Mouse (Mus musculus): Measurements from ENCODE around the gene Zfp704. TPM values are rescaled to one million over a fixed set of nuclear protein-coding genes. Genes with fewer than 3 reads are reported as not detected.

Gene Zfp704
- polyA plus RNA-seq, 1 experiment: 9.7 TPM

GRCm38 (mm10) chr3:9614011-9614410, 4.1 kb upstream of the Zfp704 start:
- DNase-seq: no peak
- TF ChIP-seq CTCF (IDR thresholded peaks at IDR 0.05; ENCODE audit: insufficient read depth, low read length) (no peak), POLR2A (IDR thresholded peaks at IDR 0.05; ENCODE audit: borderline replicate concordance, extremely low read depth, low read depth, low read length) (no peak)
- H3K4me1 ChIP-seq (ENCODE audit: control insufficient read depth, insufficient read depth, low read length): peaks cover 2% of the 10 kb centered on the region; the same call in 1 of the 2 replicates
- 90% methylated on average over 8 of the region's 8 CpGs for WGBS
- no peak overlapping the region for H3K4me3 ChIP-seq (replicated peaks; ENCODE audit: extremely low read depth, low read depth, low read length)

- 45% methylated on average over 4 of the region's 4 CpGs for WGBS
- no peak overlapping the region for H3K4me3 ChIP-seq (replicated peaks; ENCODE audit: extremely low read depth, low read depth, low read length)
- no peak for TF ChIP-seq CTCF (IDR thresholded peaks at IDR 0.05; ENCODE audit: insufficient read depth, low read length)
- no peak for DNase-seq
- H3K4me1 ChIP-seq (ENCODE audit: control insufficient read depth, insufficient read depth, low read length): peaks cover 2% of the 10 kb centered on the region; the same call in 1 of the 2 replicates
Observed at GRCm38 (mm10) chr3:9611226-9611625, 1.3 kb upstream of the Zfp704 start.

- peaks cover 2% of the 10 kb centered on the region; the same call in 1 of the 2 replicates for H3K4me1 ChIP-seq (ENCODE audit: control insufficient read depth, insufficient read depth, low read length)
- WGBS: 84% methylated on average over 2 of the region's 2 CpGs
- DNase-seq: no peak
- no peak overlapping the region for H3K4me3 ChIP-seq (replicated peaks; ENCODE audit: extremely low read depth, low read depth, low read length)
- TF ChIP-seq CTCF (IDR thresholded peaks at IDR 0.05; ENCODE audit: insufficient read depth, low read length) (no peak), POLR2A (IDR thresholded peaks at IDR 0.05; ENCODE audit: borderline replicate concordance, extremely low read depth, low read depth, low read length) (no peak)
Observed at GRCm38 (mm10) chr3:9610426-9610825, 541 bp upstream of the Zfp704 start.

GRCm38 (mm10) chr3:9608906-9609580, 842 bp downstream of the Zfp704 start:
- peak overlapping the region; percentile 84 for H3K4me3 ChIP-seq (replicated peaks; ENCODE audit: extremely low read depth, low read depth, low read length)
- TF ChIP-seq POLR2A (IDR thresholded peaks at IDR 0.05; ENCODE audit: borderline replicate concordance, extremely low read depth, low read depth, low read length): no peak
- TF ChIP-seq CTCF (IDR thresholded peaks at IDR 0.05; ENCODE audit: insufficient read depth, low read length): no peak
- 1% methylated on average over 90 of the region's 94 CpGs for WGBS

GRCm38 (mm10) chr3:9608441-9608905, 1.4 kb downstream of the Zfp704 start:
- Histone ChIP-seq H3K4me1 (ENCODE audit: control insufficient read depth, insufficient read depth, low read length) (peaks cover 2% of the 10 kb centered on the region; the same call in 1 of the 2 replicates), H3K4me3 (replicated peaks; ENCODE audit: extremely low read depth, low read depth, low read length) (peak overlapping the region; percentile 84)
- DNase-seq: peak; percentile 65
- WGBS: 1% methylated on average over 16 of the region's 16 CpGs
- TF ChIP-seq CTCF (IDR thresholded peaks at IDR 0.05; ENCODE audit: insufficient read depth, low read length): no peak
- no peak for TF ChIP-seq POLR2A (IDR thresholded peaks at IDR 0.05; ENCODE audit: borderline replicate concordance, extremely low read depth, low read depth, low read length)

More at GRCm38 (mm10) chr3:9608906-9609580, 842 bp downstream of the Zfp704 start:
- peaks cover 2% of the 10 kb centered on the region; the same call in 1 of the 2 replicates for H3K4me1 ChIP-seq (ENCODE audit: control insufficient read depth, insufficient read depth, low read length)
- DNase-seq: peak; percentile 67

GRCm38 (mm10) chr3:9607686-9608085, 2.2 kb downstream of the Zfp704 start:
- H3K4me1 ChIP-seq (ENCODE audit: control insufficient read depth, insufficient read depth, low read length): peaks cover 2% of the 10 kb centered on the region; the same call in 1 of the 2 replicates
- DNase-seq: no peak
- H3K4me3 ChIP-seq (replicated peaks; ENCODE audit: extremely low read depth, low read depth, low read length): no peak overlapping the region
- 71% methylated on average over 5 of the region's 5 CpGs for WGBS
- TF ChIP-seq POLR2A (IDR thresholded peaks at IDR 0.05; ENCODE audit: borderline replicate concordance, extremely low read depth, low read depth, low read length) (no peak), CTCF (IDR thresholded peaks at IDR 0.05; ENCODE audit: insufficient read depth, low read length) (no peak)

GRCm38 (mm10) chr3:9605784-9606706, 3.8 kb downstream of the Zfp704 start:
- Histone ChIP-seq H3K4me1 (ENCODE audit: control insufficient read depth, insufficient read depth, low read length) (peaks cover 2% of the 10 kb centered on the region; the same call in 1 of the 2 replicates), H3K4me3 (replicated peaks; ENCODE audit: extremely low read depth, low read depth, low read length) (no peak overlapping the region)
- no peak for DNase-seq
- WGBS: 67% methylated on average over 11 of the region's 11 CpGs
- no peak for TF ChIP-seq CTCF (IDR thresholded peaks at IDR 0.05; ENCODE audit: insufficient read depth, low read length)
- no peak for TF ChIP-seq POLR2A (IDR thresholded peaks at IDR 0.05; ENCODE audit: borderline replicate concordance, extremely low read depth, low read depth, low read length)

- TF ChIP-seq POLR2A (IDR thresholded peaks at IDR 0.05; ENCODE audit: borderline replicate concordance, extremely low read depth, low read depth, low read length) (no peak), CTCF (IDR thresholded peaks at IDR 0.05; ENCODE audit: insufficient read depth, low read length) (no peak)
- 89% methylated on average over 7 of the region's 7 CpGs for WGBS
- H3K4me1 ChIP-seq (ENCODE audit: control insufficient read depth, insufficient read depth, low read length): no peaks in the 10 kb centered on the region; the same call in 1 of the 2 replicates
- DNase-seq: no peak
- no peak overlapping the region for H3K4me3 ChIP-seq (replicated peaks; ENCODE audit: extremely low read depth, low read depth, low read length)
Observed at GRCm38 (mm10) chr3:9604941-9605340, 4.9 kb downstream of the Zfp704 start.

- Histone ChIP-seq H3K4me1 (ENCODE audit: control insufficient read depth, insufficient read depth, low read length) (no peaks in the 10 kb centered on the region; the same call in 1 of the 2 replicates), H3K4me3 (replicated peaks; ENCODE audit: extremely low read depth, low read depth, low read length) (no peak overlapping the region)
- WGBS: 76% methylated on average over 4 of the region's 4 CpGs
- TF ChIP-seq CTCF (IDR thresholded peaks at IDR 0.05; ENCODE audit: insufficient read depth, low read length): no peak
- TF ChIP-seq POLR2A (IDR thresholded peaks at IDR 0.05; ENCODE audit: borderline replicate concordance, extremely low read depth, low read depth, low read length): no peak
- DNase-seq: no peak
Observed at GRCm38 (mm10) chr3:9603866-9604265, 6.0 kb downstream of the Zfp704 start.
